Mouse (Mus musculus) forebrain, embryonic 14.5 days (tissue): ENCODE measurements at regions not wholly inside any gene's neighbourhood (a gene's known extent, or its start where the extent isn't known, plus 50 kb on each side); places are given as distances from the start of the nearest gene placed in this dataset.

Experiments
- ATAC-seq: fragments of 200-750 bp; cut with Nextera tagmentation; 2 replicates; pipeline ENCODE4 v1.8.0; 2017; ENCODE audit warnings: mild to moderate bottlenecking, moderate library complexity
- DNase-seq: peaks from one replicate; pipeline ENCODE4 v3.0.0-alpha.2; 2015; ENCODE audit warnings: low spot score
- H3K27ac ChIP-seq: fragments of 300-500 bp; sonication (generic); 2 replicates; pipeline ENCODE4 v1.5.1; 2014; ENCODE audit warnings: low read depth, mild to moderate bottlenecking, control low read depth, low read length, moderate library complexity
- H3K27me3 ChIP-seq: fragments of 300-500 bp; sonication (generic); replicated peaks from 2 replicates; pipeline ENCODE4 v1.6.1; 2014; ENCODE audit warnings: low read length, control low read depth, mixed read lengths; ENCODE audit not compliant: control insufficient read depth, insufficient read depth
- H3K36me3 ChIP-seq: fragments of 300-500 bp; sonication (generic); 2 replicates; pipeline ENCODE4 v1.6.1; 2014; ENCODE audit warnings: low read length, control low read depth; ENCODE audit not compliant: control insufficient read depth, insufficient read depth
- H3K4me1 ChIP-seq: fragments of 300-500 bp; sonication (generic); 2 replicates; pipeline ENCODE4 v1.6.1; 2014; ENCODE audit warnings: antibody characterized with exemption, low read length, control low read depth; ENCODE audit not compliant: control insufficient read depth, insufficient read depth
- H3K4me2 ChIP-seq: fragments of 300-500 bp; sonication (generic); 2 replicates; pipeline ENCODE4 v1.6.1; 2014; ENCODE audit warnings: mild to moderate bottlenecking, control low read depth, low read length
- H3K4me3 ChIP-seq: fragments of 300-500 bp; sonication (generic); 2 replicates; pipeline ENCODE4 v1.5.1; 2014; ENCODE audit warnings: low read depth, low read length, control low read depth
- H3K9ac ChIP-seq: fragments of 300-500 bp; sonication (generic); 2 replicates; pipeline ENCODE4 v1.6.1; 2014; ENCODE audit warnings: mild to moderate bottlenecking, low read length, control low read depth, moderate library complexity
- H3K9me3 ChIP-seq: fragments of 300-500 bp; sonication (generic); replicated peaks from 2 replicates; pipeline ENCODE4 v1.6.1; 2016; ENCODE audit warnings: low read length, control low read depth, mixed read lengths; ENCODE audit not compliant: control insufficient read depth
- WGBS: fragments of 180-500 bp; shearing (Covaris S2); extraction: QIAGEN DNeasy Blood & Tissue Kit; methylation state at CpG from one replicate; pipeline ENCODE4 v1.1.7; 2014; 5-methylcytosine and 5-hydroxymethylcytosine counted together

DNA sequence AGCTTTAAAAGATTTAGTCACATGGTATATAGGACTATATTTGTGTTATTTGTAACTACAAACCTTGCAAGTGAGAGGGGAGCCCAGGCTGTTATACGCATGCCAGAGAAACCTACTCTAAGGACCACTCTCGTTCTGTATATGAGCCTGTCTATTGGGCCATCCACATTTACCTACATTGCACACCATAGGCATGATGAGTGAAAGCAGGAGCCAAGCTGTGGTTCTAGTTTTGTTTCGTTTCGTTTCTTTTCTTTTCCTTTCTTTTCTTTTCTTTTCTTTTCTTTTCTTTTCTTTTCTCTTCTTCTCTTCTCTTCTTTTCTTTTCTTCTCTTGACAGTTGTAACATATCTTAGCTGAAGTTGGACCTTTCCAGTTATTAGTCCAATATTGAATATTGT, 109.2 kb upstream of the Fndc3a start:
- ATAC-seq = no peak
- no peak overlapping the region for H3K4me3 ChIP-seq
- H3K27ac ChIP-seq = no peak overlapping the region
- H3K4me2 ChIP-seq = no peak overlapping the region
- no peak for DNase-seq
- H3K36me3 ChIP-seq = no peaks in the 10 kb centered on the region
- peaks cover 7% of the 10 kb centered on the region; the same call in 1 of the 2 replicates for H3K4me1 ChIP-seq
- H3K9me3 ChIP-seq = no peaks in the 10 kb centered on the region
- no peak overlapping the region for H3K9ac ChIP-seq
- H3K27me3 ChIP-seq = no peaks in the 10 kb centered on the region
- WGBS = 94% methylated on average over 4 of the region's 4 CpGs

DNA sequence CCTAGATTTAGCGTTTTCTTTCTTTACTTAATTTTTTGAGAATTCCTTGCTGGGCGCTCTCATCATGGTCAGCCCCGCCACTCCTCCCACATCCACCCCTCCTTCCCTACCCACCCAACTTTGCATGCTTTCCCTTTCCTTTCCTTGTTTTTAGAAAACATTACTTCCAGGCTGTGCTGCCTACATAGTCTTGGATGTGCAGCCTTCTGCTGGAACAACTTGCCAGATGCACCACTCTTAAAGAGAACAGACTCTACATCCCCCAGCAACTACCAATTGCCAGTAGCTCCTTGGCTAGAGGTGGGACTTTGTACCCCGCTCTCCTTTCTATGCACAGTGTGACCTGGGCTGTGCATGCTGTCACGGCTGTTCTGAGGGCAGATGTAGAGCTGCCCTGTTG, 108.0 kb upstream of the Fndc3a start:
- Histone ChIP-seq H3K9ac (no peak overlapping the region), H3K27me3 (no peaks in the 10 kb centered on the region), H3K4me2 (no peak overlapping the region), H3K27ac (no peak overlapping the region), H3K36me3 (no peaks in the 10 kb centered on the region), H3K4me3 (no peak overlapping the region), H3K4me1 (peaks cover 7% of the 10 kb centered on the region; the same call in 1 of the 2 replicates), H3K9me3 (no peaks in the 10 kb centered on the region)
- no peak for ATAC-seq
- no peak for DNase-seq
- 90% methylated on average over 5 of the region's 5 CpGs for WGBS

DNA sequence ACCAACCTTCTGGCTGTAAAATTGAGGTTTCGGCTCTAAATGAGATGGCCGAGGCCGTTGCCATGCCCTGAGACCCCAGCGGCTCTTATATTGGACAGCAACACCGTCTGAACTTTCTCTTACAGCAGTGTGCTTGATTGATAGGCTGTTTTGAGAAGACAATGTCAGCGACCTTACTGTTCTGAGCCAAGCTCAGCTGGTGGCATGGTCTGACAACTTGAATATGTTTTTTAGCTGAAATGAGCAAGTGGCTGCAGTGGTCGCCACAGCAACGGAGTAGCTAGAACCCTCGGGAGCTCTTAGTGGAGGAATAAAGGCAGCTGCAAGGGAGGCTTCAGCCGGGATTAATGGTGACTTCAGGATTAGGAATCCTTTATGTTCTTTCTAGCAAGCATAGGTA, 107.0 kb upstream of the Fndc3a start:
- 0 out of 2 replicates have a peak overlapping the region, but pooled peaks have one; percentile 21 for H3K27ac ChIP-seq
- H3K9me3 ChIP-seq = no peaks in the 10 kb centered on the region
- ATAC-seq = peak; percentile 76; the same call in 1 of the 2 replicates
- WGBS = 12% methylated on average over 10 of the region's 10 CpGs
- H3K4me1 ChIP-seq = peaks cover 7% of the 10 kb centered on the region; the same call in 1 of the 2 replicates
- no peak overlapping the region for H3K9ac ChIP-seq
- H3K4me2 ChIP-seq = peak overlapping the region; percentile 29
- H3K4me3 ChIP-seq = no peak overlapping the region
- no peaks in the 10 kb centered on the region for H3K36me3 ChIP-seq
- no peaks in the 10 kb centered on the region for H3K27me3 ChIP-seq
- peak; percentile 72 for DNase-seq

DNA sequence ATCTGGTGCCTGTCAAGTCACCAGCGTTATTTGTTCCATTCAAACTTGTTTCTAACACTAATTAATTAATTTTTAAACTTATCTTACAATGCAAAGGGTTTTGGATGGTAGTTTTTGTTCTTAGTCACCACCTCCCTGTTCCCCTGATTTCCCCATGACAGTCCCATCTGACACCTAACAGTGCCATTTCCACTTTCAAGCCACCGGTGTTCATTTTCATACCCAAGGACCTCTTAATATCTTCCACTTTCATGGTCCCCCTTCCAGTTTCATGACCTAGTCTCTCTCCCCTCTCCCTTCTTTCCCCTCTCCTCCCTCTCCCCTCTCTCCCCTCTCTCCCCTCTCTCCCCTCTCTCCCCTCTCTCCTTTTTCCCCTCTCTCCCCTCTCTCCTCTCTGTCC, 99.3 kb upstream of the Fndc3a start:
- 67% methylated on average over 2 of the region's 2 CpGs for WGBS
- DNase-seq (no peak), ATAC-seq (no peak)
- H3K4me2 ChIP-seq = no peak overlapping the region
- no peak overlapping the region for H3K4me3 ChIP-seq
- H3K27ac ChIP-seq = no peak overlapping the region
- H3K27me3 ChIP-seq = no peaks in the 10 kb centered on the region
- H3K36me3 ChIP-seq = no peaks in the 10 kb centered on the region
- H3K4me1 ChIP-seq = no peaks in the 10 kb centered on the region
- no peaks in the 10 kb centered on the region for H3K9me3 ChIP-seq
- no peak overlapping the region for H3K9ac ChIP-seq

DNA sequence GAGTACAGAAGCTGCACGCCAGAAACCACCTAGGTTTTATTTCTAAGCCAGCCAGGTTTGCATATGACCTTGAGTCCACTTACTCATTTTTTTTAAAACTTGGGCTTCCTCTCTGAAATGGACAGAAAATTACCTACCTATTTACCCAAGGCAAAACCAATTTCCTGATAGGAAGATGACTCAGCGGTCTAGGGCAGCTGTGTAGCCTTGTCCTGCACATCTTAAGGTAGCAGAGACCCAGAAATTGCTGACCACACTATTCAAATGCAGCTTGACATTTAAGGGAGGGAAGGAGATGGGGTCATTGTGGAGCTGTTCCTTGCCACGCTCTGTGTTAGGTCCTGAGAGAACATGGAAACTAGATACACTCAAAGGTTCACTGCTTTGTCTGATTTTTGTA, 98.1 kb upstream of the Fndc3a start:
- 84% methylated on average over 3 of the region's 3 CpGs for WGBS
- Histone ChIP-seq H3K4me3 (no peak overlapping the region), H3K36me3 (no peaks in the 10 kb centered on the region), H3K27ac (no peak overlapping the region), H3K27me3 (no peaks in the 10 kb centered on the region), H3K4me2 (no peak overlapping the region), H3K9ac (no peak overlapping the region), H3K4me1 (no peaks in the 10 kb centered on the region), H3K9me3 (no peaks in the 10 kb centered on the region)
- ATAC-seq = no peak
- no peak for DNase-seq

DNA sequence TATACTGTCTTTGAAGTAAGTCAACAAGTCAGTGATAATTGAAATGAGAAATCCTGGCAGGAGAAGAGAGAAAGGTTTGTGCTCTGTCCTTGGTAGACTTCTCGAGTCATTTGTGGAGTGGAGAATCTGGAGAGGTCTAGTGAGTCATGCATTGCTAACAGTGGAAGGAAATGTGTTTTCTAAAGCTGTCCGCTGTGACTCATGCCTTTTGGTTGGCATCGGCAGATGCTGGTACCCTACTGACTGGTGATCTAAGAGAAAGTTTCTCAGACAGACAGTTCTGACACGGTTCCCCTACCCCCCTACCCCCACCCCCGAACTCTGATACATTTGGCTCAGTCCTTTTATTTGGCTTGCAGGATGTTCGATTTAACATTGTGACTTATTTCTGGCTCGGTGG, 97.5 kb upstream of the Fndc3a start:
- Histone ChIP-seq H3K4me3 (no peak overlapping the region), H3K4me2 (no peak overlapping the region), H3K27me3 (no peaks in the 10 kb centered on the region), H3K27ac (no peak overlapping the region), H3K9ac (no peak overlapping the region), H3K9me3 (no peaks in the 10 kb centered on the region), H3K4me1 (no peaks in the 10 kb centered on the region), H3K36me3 (no peaks in the 10 kb centered on the region)
- no peak for DNase-seq
- ATAC-seq = no peak
- WGBS = 83% methylated on average over 7 of the region's 7 CpGs

DNA sequence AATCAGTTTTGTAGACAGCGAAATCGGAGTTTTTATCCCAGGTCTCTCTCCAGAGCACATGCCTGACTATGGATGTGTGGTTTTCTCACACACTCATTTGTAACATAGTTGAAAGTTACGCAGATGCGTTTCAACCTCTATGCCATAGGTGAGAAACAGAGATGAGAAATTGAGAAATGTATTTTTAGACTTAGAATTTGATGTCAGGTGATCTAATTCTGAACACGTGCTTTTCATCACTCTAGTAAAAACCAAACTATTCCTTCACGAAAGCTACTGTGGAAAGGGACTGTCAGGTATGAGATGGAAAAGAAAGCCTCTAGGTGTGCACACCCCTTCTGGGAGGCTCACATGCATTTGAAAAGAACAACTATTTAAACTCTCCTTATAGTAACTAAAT, 96.8 kb upstream of the Fndc3a start:
- Histone ChIP-seq H3K4me3 (no peak overlapping the region), H3K36me3 (no peaks in the 10 kb centered on the region), H3K27me3 (no peaks in the 10 kb centered on the region), H3K4me2 (no peak overlapping the region), H3K9ac (no peak overlapping the region), H3K9me3 (no peaks in the 10 kb centered on the region), H3K4me1 (no peaks in the 10 kb centered on the region), H3K27ac (no peak overlapping the region)
- DNase-seq (no peak), ATAC-seq (no peak)
- WGBS = 96% methylated on average over 6 of the region's 6 CpGs

DNA sequence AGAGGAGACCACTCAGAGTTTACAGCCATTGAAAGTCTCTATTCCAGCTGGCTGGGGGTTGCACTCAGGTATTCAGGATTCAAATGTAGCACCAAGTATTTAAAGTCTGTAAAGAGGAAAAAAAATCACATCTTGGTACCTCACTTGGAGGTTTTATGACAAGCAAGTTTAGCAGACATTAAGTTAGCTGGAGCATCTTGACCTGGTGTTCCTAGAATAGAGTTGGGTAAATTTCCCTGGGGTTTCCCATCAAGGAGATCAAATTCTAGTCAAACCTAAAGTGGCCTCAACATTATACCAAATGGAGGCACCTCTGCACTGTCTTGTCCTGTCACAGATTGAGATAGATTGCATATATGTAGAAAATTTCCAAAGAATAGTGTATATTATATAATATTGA, 93.8 kb upstream of the Fndc3a start:
- no peak overlapping the region for H3K9ac ChIP-seq
- H3K4me2 ChIP-seq = no peak overlapping the region
- H3K36me3 ChIP-seq = no peaks in the 10 kb centered on the region
- no peak for DNase-seq
- H3K9me3 ChIP-seq = no peaks in the 10 kb centered on the region
- no peaks in the 10 kb centered on the region for H3K4me1 ChIP-seq
- ATAC-seq = no peak
- no peak overlapping the region for H3K27ac ChIP-seq
- H3K27me3 ChIP-seq = no peaks in the 10 kb centered on the region
- no peak overlapping the region for H3K4me3 ChIP-seq

DNA sequence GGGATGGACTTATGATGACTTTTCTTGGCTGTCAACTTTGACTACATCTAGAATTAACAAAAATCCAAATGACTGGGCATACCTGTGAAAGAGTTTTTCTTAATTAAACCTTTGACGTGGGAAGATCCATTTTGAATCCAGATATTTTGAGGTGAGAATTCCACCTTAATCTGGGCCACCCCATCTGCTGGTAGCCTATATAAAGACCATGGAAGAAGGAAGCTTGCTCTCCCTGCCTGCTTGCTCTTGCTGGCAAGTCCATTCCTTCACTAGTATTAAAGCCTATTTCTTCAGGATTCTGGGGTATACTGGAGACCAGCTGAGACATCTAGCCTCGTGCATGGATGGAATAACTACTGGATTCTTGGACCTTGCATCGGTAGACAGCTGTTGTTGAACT, 80.9 kb upstream of the Fndc3a start:
- H3K36me3 ChIP-seq = no peaks in the 10 kb centered on the region
- ATAC-seq (no peak), DNase-seq (no peak)
- 76% methylated on average over 3 of the region's 3 CpGs for WGBS
- H3K27me3 ChIP-seq = no peaks in the 10 kb centered on the region
- no peak overlapping the region for H3K9ac ChIP-seq
- H3K4me3 ChIP-seq = no peak overlapping the region
- H3K4me1 ChIP-seq = no peaks in the 10 kb centered on the region
- H3K4me2 ChIP-seq = no peak overlapping the region
- H3K27ac ChIP-seq = no peak overlapping the region
- H3K9me3 ChIP-seq = no peaks in the 10 kb centered on the region

DNA sequence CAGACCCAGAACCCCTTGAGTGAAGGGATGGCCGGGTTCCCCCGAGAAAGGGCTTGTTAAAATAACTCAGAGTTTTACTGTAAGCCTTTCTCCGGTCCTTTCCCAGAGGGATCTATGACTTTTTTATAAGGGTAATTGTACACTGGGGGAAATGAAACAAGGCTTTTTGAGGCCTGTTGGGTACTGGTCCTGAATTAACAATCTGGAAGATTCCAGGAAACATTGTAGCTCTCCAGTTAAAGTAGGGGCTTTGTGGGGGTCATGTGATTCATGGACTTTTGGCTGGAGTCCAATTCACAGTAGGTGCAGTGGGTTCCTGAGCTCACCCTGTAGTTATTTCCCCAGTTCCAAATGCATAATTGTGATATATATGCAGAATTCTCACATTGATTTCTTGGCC, 77.1 kb upstream of the Fndc3a start:
- ATAC-seq (no peak), DNase-seq (peak; percentile 28)
- H3K27ac ChIP-seq = no peak overlapping the region
- H3K9me3 ChIP-seq = no peaks in the 10 kb centered on the region
- H3K36me3 ChIP-seq = no peaks in the 10 kb centered on the region
- H3K4me3 ChIP-seq = no peak overlapping the region
- no peaks in the 10 kb centered on the region for H3K4me1 ChIP-seq
- 77% methylated on average over 3 of the region's 3 CpGs for WGBS
- H3K9ac ChIP-seq = no peak overlapping the region
- no peaks in the 10 kb centered on the region for H3K27me3 ChIP-seq
- no peak overlapping the region for H3K4me2 ChIP-seq
